Mouse (Mus musculus): ENCODE data around the gene H2-Aa. TPM values are rescaled to one million over a fixed set of nuclear protein-coding genes. Genes with fewer than 3 reads are reported as not detected.

H2-Aa gene
- total RNA-seq, 2 experiments from 2014 or later = 1.0 to 3.1 TPM

- intact Hi-C loops (cut with DNase I) = no loop called here
- Histone ChIP-seq H3K4me3 (0 out of 2 replicates have a peak overlapping the region, but pooled peaks have one; percentile 8), H3K27ac (no peak overlapping the region)
- DNase-seq (ENCODE audit: extremely low spot score in 1 of 2, low spot score in 2 of 2) = peak; percentile 16 to 33
- TF ChIP-seq CTCF (IDR thresholded peaks at IDR 0.05) = no peak
Observed at GRCm38 (mm10) chr17:34295891-34296794, 8.5 kb upstream of the H2-Aa start.

- H3K4me3 ChIP-seq = no peak overlapping the region
- intact Hi-C loops (cut with DNase I) = no loop called here
- no peak for TF ChIP-seq CTCF (IDR thresholded peaks at IDR 0.05)
- DNase-seq (ENCODE audit: extremely low spot score in 1 of 2, low spot score in 2 of 2) = no peak
- H3K27ac ChIP-seq = no peak overlapping the region
Observed at GRCm38 (mm10) chr17:34295307-34295706, 7.7 kb upstream of the H2-Aa start.

GRCm38 (mm10) chr17:34294249-34294648 is 6.6 kb upstream of the H2-Aa start:
- no peak for DNase-seq (ENCODE audit: extremely low spot score in 1 of 2, low spot score in 2 of 2)
- intact Hi-C loops (cut with DNase I) = no loop called here
- no peak for TF ChIP-seq CTCF (IDR thresholded peaks at IDR 0.05)

GRCm38 (mm10) chr17:34293533-34293932 is 5.9 kb upstream of the H2-Aa start:
- Histone ChIP-seq H3K4me3 (no peak overlapping the region), H3K27ac (no peak overlapping the region)
- TF ChIP-seq CTCF (IDR thresholded peaks at IDR 0.05) = no peak
- intact Hi-C loops (cut with DNase I) = no loop called here
- DNase-seq (ENCODE audit: extremely low spot score in 1 of 2, low spot score in 2 of 2) = no peak

More at GRCm38 (mm10) chr17:34294249-34294648, 6.6 kb upstream of the H2-Aa start:
- no peak overlapping the region for H3K27ac ChIP-seq
- no peak overlapping the region for H3K4me3 ChIP-seq

GRCm38 (mm10) chr17:34292570-34292969 is 4.9 kb upstream of the H2-Aa start:
- no peak overlapping the region for H3K4me3 ChIP-seq
- no peak for TF ChIP-seq CTCF (IDR thresholded peaks at IDR 0.05)
- intact Hi-C loops (cut with DNase I) = no loop called here
- no peak for DNase-seq (ENCODE audit: extremely low spot score in 1 of 2, low spot score in 2 of 2)
- no peak overlapping the region for H3K27ac ChIP-seq

GRCm38 (mm10) chr17:34291609-34292008 is 4.0 kb upstream of the H2-Aa start:
- H3K27ac ChIP-seq = no peak overlapping the region
- intact Hi-C loops (cut with DNase I) = no loop called here
- DNase-seq (ENCODE audit: extremely low spot score in 1 of 2, low spot score in 2 of 2) = peak; percentile 67 to 70
- TF ChIP-seq CTCF (IDR thresholded peaks at IDR 0.05) = no peak
- no peak overlapping the region for H3K4me3 ChIP-seq

- TF ChIP-seq CTCF (IDR thresholded peaks at IDR 0.05) = no peak
- no peak overlapping the region for H3K4me3 ChIP-seq
- intact Hi-C loops (cut with DNase I) = no loop called here
- H3K27ac ChIP-seq = no peak overlapping the region
- DNase-seq (ENCODE audit: extremely low spot score in 1 of 2, low spot score in 2 of 2) = no peak
Observed at GRCm38 (mm10) chr17:34288131-34288530, 508 bp upstream of the H2-Aa start.

GRCm38 (mm10) chr17:34286999-34287398 is 624 bp downstream of the H2-Aa start:
- H3K4me3 ChIP-seq = no peak overlapping the region
- DNase-seq (ENCODE audit: extremely low spot score in 1 of 2, low spot score in 2 of 2) = no peak
- TF ChIP-seq CTCF (IDR thresholded peaks at IDR 0.05) = no peak
- intact Hi-C loops (cut with DNase I) = no loop called here
- H3K27ac ChIP-seq = no peak overlapping the region

- H3K4me3 ChIP-seq = no peak overlapping the region
- DNase-seq (ENCODE audit: extremely low spot score in 1 of 2, low spot score in 2 of 2) = no peak
- intact Hi-C loops (cut with DNase I) = no loop called here
- no peak overlapping the region for H3K27ac ChIP-seq
- no peak for TF ChIP-seq CTCF (IDR thresholded peaks at IDR 0.05)
Observed at GRCm38 (mm10) chr17:34286501-34286900, 1.1 kb downstream of the H2-Aa start.

- Histone ChIP-seq H3K27ac (no peak overlapping the region), H3K4me3 (no peak overlapping the region)
- no peak for DNase-seq (ENCODE audit: extremely low spot score in 1 of 2, low spot score in 2 of 2)
- intact Hi-C loops (cut with DNase I) = no loop called here
- peak; percentile 42 for TF ChIP-seq CTCF (IDR thresholded peaks at IDR 0.05)
Observed at GRCm38 (mm10) chr17:34285848-34286247, 1.8 kb downstream of the H2-Aa start.

- intact Hi-C loops (cut with DNase I) = no loop called here
- no peak for DNase-seq (ENCODE audit: extremely low spot score in 1 of 2, low spot score in 2 of 2)
Observed at GRCm38 (mm10) chr17:34285371-34285770, 2.3 kb downstream of the H2-Aa start.

GRCm38 (mm10) chr17:34281836-34282235 is 5.8 kb downstream of the H2-Aa start:
- no peak for DNase-seq (ENCODE audit: extremely low spot score in 1 of 2, low spot score in 2 of 2)
- intact Hi-C loops (cut with DNase I) = no loop called here

More at GRCm38 (mm10) chr17:34285371-34285770, 2.3 kb downstream of the H2-Aa start:
- Histone ChIP-seq H3K27ac (no peak overlapping the region), H3K4me3 (no peak overlapping the region)
- TF ChIP-seq CTCF (IDR thresholded peaks at IDR 0.05) = no peak

More at GRCm38 (mm10) chr17:34281836-34282235, 5.8 kb downstream of the H2-Aa start:
- TF ChIP-seq CTCF (IDR thresholded peaks at IDR 0.05) = no peak
- no peak overlapping the region for H3K27ac ChIP-seq
- no peak overlapping the region for H3K4me3 ChIP-seq

Data from left cerebral cortex, adult 2 months (tissue).